Mouse (Mus musculus): ENCODE results near the gene Pde2a. TPM values are rescaled to one million over a fixed set of nuclear protein-coding genes. Genes with fewer than 3 reads are reported as not detected.

The Pde2a gene
- polyA plus RNA-seq, 1 experiment from 2014 or later, result 19.0 TPM

- no peak for ATAC-seq (ENCODE audit: insufficient read depth, low FRiP score)
These were observed 95.0 kb downstream of the Pde2a start for GRCm38 (mm10) chr7:101516460-101516859.

GRCm38 (mm10) chr7:101521696-101522095, 100.2 kb downstream of the Pde2a start:
- no peaks in the 10 kb centered on the region for H3K9me3 ChIP-seq (replicated peaks; ENCODE audit: control insufficient read depth, low read length)
- H3K4me1 ChIP-seq (ENCODE audit: control insufficient read depth, insufficient read depth, low read length), result no peaks in the 10 kb centered on the region
- 53% methylated on average over 1 of the region's 1 CpGs for WGBS
- H3K9ac ChIP-seq (ENCODE audit: low read length), result no peak overlapping the region
- H3K27me3 ChIP-seq (ENCODE audit: control insufficient read depth, insufficient read depth, low read length), result no peaks in the 10 kb centered on the region
- no peaks in the 10 kb centered on the region for H3K36me3 ChIP-seq (ENCODE audit: control insufficient read depth, insufficient read depth, low read length)
- no peak overlapping the region for H3K27ac ChIP-seq (ENCODE audit: low read length)
- no peak for ATAC-seq (ENCODE audit: insufficient read depth, low FRiP score)
- H3K4me3 ChIP-seq (replicated peaks; ENCODE audit: low read length), result no peak overlapping the region
- no peak overlapping the region for H3K4me2 ChIP-seq (ENCODE audit: low read depth, low read length)

More at GRCm38 (mm10) chr7:101516460-101516859, 95.0 kb downstream of the Pde2a start:
- Histone ChIP-seq H3K9me3 (replicated peaks; ENCODE audit: control insufficient read depth, low read length) (no peaks in the 10 kb centered on the region), H3K27me3 (ENCODE audit: control insufficient read depth, insufficient read depth, low read length) (no peaks in the 10 kb centered on the region), H3K36me3 (ENCODE audit: control insufficient read depth, insufficient read depth, low read length) (no peaks in the 10 kb centered on the region), H3K4me3 (replicated peaks; ENCODE audit: low read length) (no peak overlapping the region), H3K9ac (ENCODE audit: low read length) (no peak overlapping the region), H3K4me2 (ENCODE audit: low read depth, low read length) (no peak overlapping the region), H3K4me1 (ENCODE audit: control insufficient read depth, insufficient read depth, low read length) (no peaks in the 10 kb centered on the region), H3K27ac (ENCODE audit: low read length) (no peak overlapping the region)
- 59% methylated on average over 6 of the region's 6 CpGs for WGBS

GRCm38 (mm10) chr7:101523205-101523604, 101.7 kb downstream of the Pde2a start:
- H3K36me3 ChIP-seq (ENCODE audit: control insufficient read depth, insufficient read depth, low read length), result no peaks in the 10 kb centered on the region
- no peak overlapping the region for H3K9ac ChIP-seq (ENCODE audit: low read length)
- no peak overlapping the region for H3K27ac ChIP-seq (ENCODE audit: low read length)
- no peaks in the 10 kb centered on the region for H3K27me3 ChIP-seq (ENCODE audit: control insufficient read depth, insufficient read depth, low read length)
- H3K4me3 ChIP-seq (replicated peaks; ENCODE audit: low read length), result no peak overlapping the region
- no peak for ATAC-seq (ENCODE audit: insufficient read depth, low FRiP score)
- H3K4me2 ChIP-seq (ENCODE audit: low read depth, low read length), result no peak overlapping the region
- no peaks in the 10 kb centered on the region for H3K9me3 ChIP-seq (replicated peaks; ENCODE audit: control insufficient read depth, low read length)
- WGBS, result 70% methylated on average over 2 of the region's 2 CpGs
- no peaks in the 10 kb centered on the region for H3K4me1 ChIP-seq (ENCODE audit: control insufficient read depth, insufficient read depth, low read length)

- no peak overlapping the region for H3K27ac ChIP-seq (ENCODE audit: low read length)
- H3K9me3 ChIP-seq (replicated peaks; ENCODE audit: control insufficient read depth, low read length), result no peaks in the 10 kb centered on the region
- no peak overlapping the region for H3K4me3 ChIP-seq (replicated peaks; ENCODE audit: low read length)
- no peaks in the 10 kb centered on the region for H3K27me3 ChIP-seq (ENCODE audit: control insufficient read depth, insufficient read depth, low read length)
- ATAC-seq (ENCODE audit: insufficient read depth, low FRiP score), result no peak
- H3K36me3 ChIP-seq (ENCODE audit: control insufficient read depth, insufficient read depth, low read length), result no peaks in the 10 kb centered on the region
- H3K4me2 ChIP-seq (ENCODE audit: low read depth, low read length), result no peak overlapping the region
- H3K4me1 ChIP-seq (ENCODE audit: control insufficient read depth, insufficient read depth, low read length), result no peaks in the 10 kb centered on the region
- 56% methylated on average over 7 of the region's 7 CpGs for WGBS
- H3K9ac ChIP-seq (ENCODE audit: low read length), result no peak overlapping the region
These were observed 105.0 kb downstream of the Pde2a start for GRCm38 (mm10) chr7:101526484-101526883.

- Histone ChIP-seq H3K36me3 (ENCODE audit: control insufficient read depth, insufficient read depth, low read length) (no peaks in the 10 kb centered on the region), H3K9me3 (replicated peaks; ENCODE audit: control insufficient read depth, low read length) (no peaks in the 10 kb centered on the region), H3K4me2 (ENCODE audit: low read depth, low read length) (no peak overlapping the region), H3K27ac (ENCODE audit: low read length) (no peak overlapping the region), H3K4me1 (ENCODE audit: control insufficient read depth, insufficient read depth, low read length) (0 out of 2 replicates have a peak, but pooled peaks cover 2% of the 10 kb centered on the region), H3K27me3 (ENCODE audit: control insufficient read depth, insufficient read depth, low read length) (no peaks in the 10 kb centered on the region), H3K9ac (ENCODE audit: low read length) (no peak overlapping the region), H3K4me3 (replicated peaks; ENCODE audit: low read length) (no peak overlapping the region)
- ATAC-seq (ENCODE audit: insufficient read depth, low FRiP score), result no peak
- 26% methylated on average over 5 of the region's 5 CpGs for WGBS
These were observed 112.9 kb downstream of the Pde2a start for GRCm38 (mm10) chr7:101534428-101534827.

GRCm38 (mm10) chr7:101535102-101535501, 113.6 kb downstream of the Pde2a start:
- Histone ChIP-seq H3K9me3 (replicated peaks; ENCODE audit: control insufficient read depth, low read length) (no peaks in the 10 kb centered on the region), H3K27me3 (ENCODE audit: control insufficient read depth, insufficient read depth, low read length) (no peaks in the 10 kb centered on the region), H3K4me3 (replicated peaks; ENCODE audit: low read length) (no peak overlapping the region), H3K27ac (ENCODE audit: low read length) (no peak overlapping the region), H3K4me2 (ENCODE audit: low read depth, low read length) (no peak overlapping the region), H3K9ac (ENCODE audit: low read length) (no peak overlapping the region), H3K36me3 (ENCODE audit: control insufficient read depth, insufficient read depth, low read length) (no peaks in the 10 kb centered on the region), H3K4me1 (ENCODE audit: control insufficient read depth, insufficient read depth, low read length) (0 out of 2 replicates have a peak, but pooled peaks cover 2% of the 10 kb centered on the region)
- 32% methylated on average over 10 of the region's 10 CpGs for WGBS
- no peak for ATAC-seq (ENCODE audit: insufficient read depth, low FRiP score)

- Histone ChIP-seq H3K27ac (ENCODE audit: low read length) (no peak overlapping the region), H3K9me3 (replicated peaks; ENCODE audit: control insufficient read depth, low read length) (no peaks in the 10 kb centered on the region), H3K4me1 (ENCODE audit: control insufficient read depth, insufficient read depth, low read length) (0 out of 2 replicates have a peak, but pooled peaks cover 2% of the 10 kb centered on the region), H3K36me3 (ENCODE audit: control insufficient read depth, insufficient read depth, low read length) (no peaks in the 10 kb centered on the region), H3K9ac (ENCODE audit: low read length) (no peak overlapping the region), H3K27me3 (ENCODE audit: control insufficient read depth, insufficient read depth, low read length) (no peaks in the 10 kb centered on the region), H3K4me3 (replicated peaks; ENCODE audit: low read length) (no peak overlapping the region), H3K4me2 (ENCODE audit: low read depth, low read length) (no peak overlapping the region)
- no peak for ATAC-seq (ENCODE audit: insufficient read depth, low FRiP score)
- 70% methylated on average over 5 of the region's 5 CpGs for WGBS
These were observed 114.0 kb downstream of the Pde2a start for GRCm38 (mm10) chr7:101535517-101535916.

- ATAC-seq (ENCODE audit: insufficient read depth, low FRiP score), result no peak
- WGBS, result 48% methylated on average over 8 of the region's 8 CpGs
- Histone ChIP-seq H3K4me2 (ENCODE audit: low read depth, low read length) (peak overlapping the region; percentile 16; the same call in 1 of the 2 replicates), H3K9ac (ENCODE audit: low read length) (no peak overlapping the region; the same call in 1 of the 2 replicates), H3K4me3 (replicated peaks; ENCODE audit: low read length) (no peak overlapping the region), H3K4me1 (ENCODE audit: control insufficient read depth, insufficient read depth, low read length) (0 out of 2 replicates have a peak, but pooled peaks cover 2% of the 10 kb centered on the region), H3K27me3 (ENCODE audit: control insufficient read depth, insufficient read depth, low read length) (no peaks in the 10 kb centered on the region), H3K36me3 (ENCODE audit: control insufficient read depth, insufficient read depth, low read length) (no peaks in the 10 kb centered on the region), H3K27ac (ENCODE audit: low read length) (peak overlapping the region; percentile 53; the same call in 1 of the 2 replicates), H3K9me3 (replicated peaks; ENCODE audit: control insufficient read depth, low read length) (no peaks in the 10 kb centered on the region)
These were observed 116.0 kb downstream of the Pde2a start for GRCm38 (mm10) chr7:101537541-101537940.

GRCm38 (mm10) chr7:101538141-101538933, 116.8 kb downstream of the Pde2a start:
- Histone ChIP-seq H3K27ac (ENCODE audit: low read length) (peak overlapping the region; percentile 53), H3K27me3 (ENCODE audit: control insufficient read depth, insufficient read depth, low read length) (no peaks in the 10 kb centered on the region), H3K9me3 (replicated peaks; ENCODE audit: control insufficient read depth, low read length) (no peaks in the 10 kb centered on the region), H3K4me3 (replicated peaks; ENCODE audit: low read length) (no peak overlapping the region), H3K36me3 (ENCODE audit: control insufficient read depth, insufficient read depth, low read length) (no peaks in the 10 kb centered on the region), H3K4me2 (ENCODE audit: low read depth, low read length) (peak overlapping the region; percentile 16; the same call in 1 of the 2 replicates), H3K4me1 (ENCODE audit: control insufficient read depth, insufficient read depth, low read length) (0 out of 2 replicates have a peak, but pooled peaks cover 2% of the 10 kb centered on the region), H3K9ac (ENCODE audit: low read length) (no peak overlapping the region; the same call in 1 of the 2 replicates)
- 0 out of 2 replicates have a peak, but pooled peaks have one; percentile 40 for ATAC-seq (ENCODE audit: insufficient read depth, low FRiP score)
- 29% methylated on average over 14 of the region's 14 CpGs for WGBS

Measured in stomach, embryonic 16.5 days (tissue).